ENCODE assay signal across 27 mouse cellular contexts in the genomic region with DNA sequence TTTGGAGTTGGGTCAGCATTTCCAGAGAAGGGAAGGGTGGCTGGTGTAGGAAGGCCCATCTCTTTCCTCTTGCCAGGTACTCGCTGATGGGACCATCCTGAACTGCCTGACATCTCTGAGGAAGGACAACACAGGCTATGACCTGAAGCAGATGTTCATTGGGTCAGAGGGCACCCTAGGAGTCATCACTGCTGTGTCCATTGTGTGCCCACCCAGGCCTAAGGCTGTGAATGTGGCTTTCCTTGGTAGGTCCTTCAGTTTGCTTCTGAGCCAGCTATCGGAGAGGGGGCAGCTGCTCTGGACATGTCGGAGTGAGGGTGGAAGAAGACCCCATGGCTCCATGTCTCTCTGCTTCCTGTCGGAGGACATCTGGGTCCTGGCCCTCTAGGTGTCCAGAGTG. TPM values are rescaled to one million over a fixed set of nuclear protein-coding genes. Genes with fewer than 3 reads are reported as not detected.
A peak's percentile ranks its signal among the peaks of the same experiment; 100 is the strongest.
DNase-seq lines count a peak whose midpoint lies in the region; ATAC-seq and TF ChIP-seq lines count a peak whose summit lies in the region.
"Had no signal": no experiment of that assay in that cellular context is flagged by ENCODE, and none has a peak within 500 bp of the region (broad histone marks: within the 10 kb centered on the region; RNA-seq: fewer than 3 reads in every experiment).

No protein-coding gene starts in this region.

- TF ChIP-seq POLR2A in embryonic fibroblast, embryonic 13.5 days (IDR thresholded peaks at IDR 0.05; ENCODE audit: low read depth, low read length): no peak

- 0 out of 2 replicates have a peak, but pooled peaks have one; percentile 14 for ATAC-seq in hindbrain, embryonic 14.5 days (ENCODE audit: low FRiP score)
- ATAC-seq in hindbrain, embryonic 16.5 days: no peak
- ATAC-seq in G1E (ENCODE audit: extremely low read depth, insufficient number of reproducible peaks, low FRiP score, poor library complexity, severe bottlenecking): no peak
- ATAC-seq: CD4-positive, CD25-positive, alpha-beta regulatory T cell, adult 4 months; intestine, postnatal 0 days; liver, embryonic 12.5 days had no signal

- no peaks in the 10 kb centered on the region for H3K4me1 ChIP-seq in hindbrain, embryonic 14.5 days (replicated peaks; ENCODE audit: control insufficient read depth, insufficient read depth, low read length)
- no peaks in the 10 kb centered on the region for H3K4me1 ChIP-seq in hindbrain, embryonic 16.5 days (ENCODE audit: control insufficient read depth, insufficient read depth, low read depth, low read length)
- peaks cover 10% of the 10 kb centered on the region for H3K4me1 ChIP-seq in G1E (ENCODE audit: insufficient read depth, low read depth, low read length)
- H3K4me1 ChIP-seq in embryonic fibroblast, embryonic 13.5 days (ENCODE audit: control insufficient read depth, insufficient read depth, low read length): peaks cover 2% of the 10 kb centered on the region; the same call in 1 of the 2 replicates
- H3K4me1 ChIP-seq: forebrain, embryonic 12.5 days; kidney, embryonic 15.5 days; liver, embryonic 12.5 days; neural tube, embryonic 15.5 days had no signal

- H3K4me3 ChIP-seq in hindbrain, embryonic 14.5 days (replicated peaks; ENCODE audit: low read length): no peak overlapping the region
- no peak overlapping the region for H3K4me3 ChIP-seq in hindbrain, embryonic 16.5 days (ENCODE audit: low read length)
- H3K4me3 ChIP-seq in G1E (ENCODE audit: low read depth, low read length): no peak overlapping the region
- no peak overlapping the region for H3K4me3 ChIP-seq in embryonic fibroblast, embryonic 13.5 days (ENCODE audit: insufficient read depth, low read length)
- H3K4me3 ChIP-seq: erythroblast, embryonic 14.5 days; forebrain, embryonic 12.5 days; heart, adult 2 months; kidney, embryonic 15.5 days; liver, embryonic 12.5 days; neural tube, embryonic 15.5 days had no signal

- no peak for TF ChIP-seq CTCF in G1E (IDR thresholded peaks at IDR 0.05; ENCODE audit: low read depth, low read length)
- TF ChIP-seq CTCF in embryonic fibroblast, embryonic 13.5 days (IDR thresholded peaks at IDR 0.05; ENCODE audit: borderline replicate concordance, insufficient read depth, low read length): no peak

- H3K4me2 ChIP-seq in hindbrain, embryonic 14.5 days (replicated peaks): no peak overlapping the region
- no peak overlapping the region for H3K4me2 ChIP-seq in hindbrain, embryonic 16.5 days (ENCODE audit: low read length)
- H3K4me2 ChIP-seq: forebrain, embryonic 12.5 days; kidney, embryonic 15.5 days; liver, embryonic 12.5 days; midbrain, embryonic 11.5 days; neural tube, embryonic 15.5 days had no signal

- H3K9ac ChIP-seq in hindbrain, embryonic 14.5 days: no peak overlapping the region
- no peak overlapping the region for H3K9ac ChIP-seq in hindbrain, embryonic 16.5 days (ENCODE audit: low read depth, low read length)
- H3K9ac ChIP-seq: forebrain, embryonic 12.5 days; kidney, embryonic 15.5 days; liver, embryonic 12.5 days; neural tube, embryonic 15.5 days had no signal

- DNase-seq in adrenal gland, adult 2 months: peak; percentile 6
- DNase-seq in adrenal gland, postnatal 14 days: no peak
- DNase-seq in hindbrain, embryonic 14.5 days (ENCODE audit: low spot score): no peak
- peak; percentile 0 for DNase-seq in G1E (ENCODE audit: low spot score)
- no peak for DNase-seq in thymus, postnatal 10 days (ENCODE audit: low spot score in 2 of 2)
- no peak for DNase-seq in c-Kit-positive CD71-positive TER-119-positive erythroid progenitor cells, embryonic 14.5 days (ENCODE audit: low spot score)
- DNase-seq: adrenal gland, adult 8-10 months; cerebellum, adult 9-10 months; gastrocnemius, postnatal 25 days; heart, adult 2 months; heart, postnatal 4 days; lung, adult 18-20 months; lung, postnatal 14 days; thymus, adult 2 months had no signal

- WGBS in hindbrain, embryonic 14.5 days: 94% methylated on average over 4 of the region's 4 CpGs
- 92% methylated on average over 4 of the region's 4 CpGs for WGBS in hindbrain, embryonic 16.5 days

- peaks cover 20% of the 10 kb centered on the region; the same call in 1 of the 2 replicates for H3K36me3 ChIP-seq in hindbrain, embryonic 14.5 days (replicated peaks; ENCODE audit: control insufficient read depth, insufficient read depth)
- H3K36me3 ChIP-seq in hindbrain, embryonic 16.5 days (ENCODE audit: control insufficient read depth, insufficient read depth, low read length): peaks cover 6% of the 10 kb centered on the region; the same call in 1 of the 2 replicates
- peaks cover 47% of the 10 kb centered on the region for H3K36me3 ChIP-seq in G1E (replicated peaks)

- H3K27me3 ChIP-seq in hindbrain, embryonic 14.5 days (ENCODE audit: control insufficient read depth, insufficient read depth, low read length): no peaks in the 10 kb centered on the region
- no peaks in the 10 kb centered on the region for H3K27me3 ChIP-seq in hindbrain, embryonic 16.5 days (replicated peaks; ENCODE audit: control insufficient read depth, insufficient read depth, low read length)
- no peaks in the 10 kb centered on the region for H3K27me3 ChIP-seq in G1E (ENCODE audit: insufficient read depth, low read length)
- H3K27me3 ChIP-seq: forebrain, embryonic 12.5 days; kidney, embryonic 15.5 days; liver, embryonic 12.5 days; neural tube, embryonic 15.5 days had no signal

- H3K9me3 ChIP-seq in hindbrain, embryonic 14.5 days (ENCODE audit: control insufficient read depth, low read length): no peaks in the 10 kb centered on the region
- no peaks in the 10 kb centered on the region for H3K9me3 ChIP-seq in hindbrain, embryonic 16.5 days (ENCODE audit: control insufficient read depth, low read length)
- no peaks in the 10 kb centered on the region for H3K9me3 ChIP-seq in G1E (replicated peaks)
- H3K9me3 ChIP-seq: forebrain, embryonic 12.5 days; kidney, embryonic 15.5 days; liver, embryonic 12.5 days; neural tube, embryonic 15.5 days had no signal

- no peak overlapping the region for H3K27ac ChIP-seq in hindbrain, embryonic 14.5 days
- no peak overlapping the region for H3K27ac ChIP-seq in hindbrain, embryonic 16.5 days (ENCODE audit: low read depth, low read length)
- peak overlapping the region; percentile 63 for H3K27ac ChIP-seq in embryonic fibroblast, embryonic 13.5 days (ENCODE audit: insufficient read depth, low read length)
- H3K27ac ChIP-seq: forebrain, embryonic 12.5 days; heart, adult 2 months; kidney, embryonic 15.5 days; liver, embryonic 12.5 days; neural tube, embryonic 15.5 days had no signal

RNA-seq across cellular contexts. Expression of a gene that starts 10.5 kb away (rescaled TPM):
- total RNA-seq in adrenal gland, adult 2 months (2021): 10 to 100 TPM; 45.2 to 57.5 TPM
- 28.8 and 29.6 TPM in 2 replicates for polyA plus RNA-seq in adrenal gland, adult 2 months (2012; rRNA removed)
- total RNA-seq in adrenal gland, postnatal 14 days (2021): 39.7 and 45.1 TPM in 2 replicates
- polyA plus RNA-seq in hindbrain, embryonic 14.5 days (2014; fragmentation: Nextera tagmentation; extraction: Ambion mirVana): 11.3 and 12.5 TPM in 2 replicates
- polyA plus RNA-seq in hindbrain, embryonic 16.5 days (2015; fragmentation: Nextera tagmentation; extraction: Ambion mirVana): 14.6 and 17.3 TPM in 2 replicates
- 15.0 and 21.4 TPM in 2 replicates for total RNA-seq in G1E (2014; fragmentation: Nextera tagmentation)
- total RNA-seq in G1E (2017): 11.8 and 14.7 TPM in 2 replicates
- polyA plus RNA-seq in G1E (2012): 2.3 and 3.4 TPM in 2 replicates
- polyA plus RNA-seq in embryonic fibroblast, embryonic 13.5 days (2011; ENCODE audit: insufficient read length, low read depth, missing spikeins): 7.9 and 12.7 TPM in 2 replicates

RNA-seq across cellular contexts. Expression of a gene that starts 25.9 kb away (rescaled TPM):
- total RNA-seq in adrenal gland, adult 2 months (2021): not detected
- polyA plus RNA-seq in adrenal gland, adult 2 months (2012; rRNA removed): 0.12 and 0.15 TPM in 2 replicates
- 0.60 TPM in 1 of 2 replicates, not detected in the other for total RNA-seq in adrenal gland, postnatal 14 days (2021)
- not detected in 2 replicates for polyA plus RNA-seq in hindbrain, embryonic 14.5 days (2014; fragmentation: Nextera tagmentation; extraction: Ambion mirVana)
- not detected in 2 replicates for polyA plus RNA-seq in hindbrain, embryonic 16.5 days (2015; fragmentation: Nextera tagmentation; extraction: Ambion mirVana)
- total RNA-seq in G1E (2014; fragmentation: Nextera tagmentation) (not detected in 2 replicates), G1E (2017) (not detected in 2 replicates)
- not detected in 2 replicates for polyA plus RNA-seq in G1E (2012)
- not detected in 2 replicates for polyA plus RNA-seq in embryonic fibroblast, embryonic 13.5 days (2011; ENCODE audit: insufficient read length, low read depth, missing spikeins)
- total RNA-seq: common myeloid progenitor, adult 5-6 weeks; gastrocnemius, postnatal 25 days; megakaryocyte progenitor cell, adult 5-6 weeks had no signal
- polyA plus RNA-seq: CD4-positive, CD25-positive, alpha-beta regulatory T cell, adult 4 months; embryonic facial prominence, embryonic 11.5 days; erythroblast, embryonic 14.5 days; forebrain, embryonic 12.5 days; liver, embryonic 12.5 days; midbrain, embryonic 11.5 days; neural tube, embryonic 15.5 days had no signal

RNA-seq across cellular contexts. Expression of a gene that starts 31.4 kb away (rescaled TPM):
- 10 to 100 TPM; 14.8 to 19.1 TPM for total RNA-seq in adrenal gland, adult 2 months (2021)
- 4.3 and 4.6 TPM in 2 replicates for polyA plus RNA-seq in adrenal gland, adult 2 months (2012; rRNA removed)
- 15.2 and 17.3 TPM in 2 replicates for total RNA-seq in adrenal gland, postnatal 14 days (2021)
- polyA plus RNA-seq in hindbrain, embryonic 14.5 days (2014; fragmentation: Nextera tagmentation; extraction: Ambion mirVana): 8.4 and 9.3 TPM in 2 replicates
- polyA plus RNA-seq in hindbrain, embryonic 16.5 days (2015; fragmentation: Nextera tagmentation; extraction: Ambion mirVana): 9.1 and 9.4 TPM in 2 replicates
- total RNA-seq in G1E (2014; fragmentation: Nextera tagmentation) (21.4 and 43.3 TPM in 2 replicates), G1E (2017) (32.0 and 41.4 TPM in 2 replicates)
- polyA plus RNA-seq in G1E (2012): 1.6 and 3.4 TPM in 2 replicates
- polyA plus RNA-seq in embryonic fibroblast, embryonic 13.5 days (2011; ENCODE audit: insufficient read length, low read depth, missing spikeins): 10.6 and 10.7 TPM in 2 replicates

RNA-seq across cellular contexts. Expression of a gene that starts 33.5 kb away (rescaled TPM):
- 10 to 100 TPM; 50.6 to 66.3 TPM for total RNA-seq in adrenal gland, adult 2 months (2021)
- 43.2 and 44.5 TPM in 2 replicates for polyA plus RNA-seq in adrenal gland, adult 2 months (2012; rRNA removed)
- total RNA-seq in adrenal gland, postnatal 14 days (2021): 70.1 and 70.7 TPM in 2 replicates
- 143 and 148 TPM in 2 replicates for polyA plus RNA-seq in hindbrain, embryonic 14.5 days (2014; fragmentation: Nextera tagmentation; extraction: Ambion mirVana)
- 134 and 147 TPM in 2 replicates for polyA plus RNA-seq in hindbrain, embryonic 16.5 days (2015; fragmentation: Nextera tagmentation; extraction: Ambion mirVana)
- total RNA-seq in G1E (2014; fragmentation: Nextera tagmentation) (291 and 319 TPM in 2 replicates), G1E (2017) (414 and 485 TPM in 2 replicates)
- polyA plus RNA-seq in G1E (2012): 129 and 148 TPM in 2 replicates
- polyA plus RNA-seq in embryonic fibroblast, embryonic 13.5 days (2011; ENCODE audit: insufficient read length, low read depth, missing spikeins): 81.7 and 95.6 TPM in 2 replicates

Comparison
In these comparisons a context has a peak if more than half of its experiments do, and no peak if none do; other contexts are left out.
1. DNase-seq: peak in adrenal gland, adult 2 months (single experiment) and G1E (single experiment); none in adrenal gland, postnatal 14 days (single experiment), hindbrain, embryonic 14.5 days (single experiment), thymus, postnatal 10 days (0 of 2) and c-Kit-positive CD71-positive TER-119-positive erythroid progenitor cells, embryonic 14.5 days (single experiment).